Mouse (Mus musculus) limb, embryonic 10.5 days (tissue): Measurements from ENCODE around the gene Plekhg6. TPM values are rescaled to one million over a fixed set of nuclear protein-coding genes. Genes with fewer than 3 reads are reported as not detected.
A peak's percentile ranks its signal among the peaks of the same experiment; 100 is the strongest.

Experiments
- DNase-seq: peaks from one replicate; pipeline ENCODE4 v3.0.0-alpha.2; 2017; ENCODE audit warnings: low spot score
- H3K27ac ChIP-seq: fragments of 300-500 bp; sonication (generic); 2 replicates; pipeline ENCODE4 v1.5.1; 2016; ENCODE audit warnings: mild to moderate bottlenecking
- H3K27me3 ChIP-seq: fragments of 300-500 bp; sonication (generic); 2 replicates; pipeline ENCODE4 v1.6.1; 2016; ENCODE audit warnings: low read depth, mild to moderate bottlenecking; ENCODE audit not compliant: poor library complexity, severe bottlenecking
- H3K36me3 ChIP-seq: fragments of 300-500 bp; sonication (generic); 2 replicates; pipeline ENCODE4 v1.6.1; 2016; ENCODE audit warnings: mild to moderate bottlenecking, moderate library complexity
- H3K4me1 ChIP-seq: fragments of 300-500 bp; sonication (generic); 2 replicates; pipeline ENCODE4 v1.6.1; 2016
- H3K4me3 ChIP-seq: fragments of 300-500 bp; sonication (generic); 2 replicates; pipeline ENCODE4 v1.5.1; 2016; ENCODE audit warnings: mild to moderate bottlenecking, moderate library complexity
- H3K9me3 ChIP-seq: fragments of 300-500 bp; sonication (generic); replicated peaks from 2 replicates; pipeline ENCODE4 v1.6.1; 2016; ENCODE audit warnings: mild to moderate bottlenecking
- WGBS: fragments of 180-500 bp; shearing (Covaris S2); methylation state at CpG from one replicate; pipeline ENCODE4 v1.1.7; 2016; 5-methylcytosine and 5-hydroxymethylcytosine counted together
- polyA plus RNA-seq: library from polyadenylated mRNA; unstranded; fragments of >200 nt; fragmentation: Nextera tagmentation; extraction: Ambion mirVana; gene quantifications from 2 replicates; pipeline ENCODE4 v1.2.1, GENCODE M21; 2016

Plekhg6 gene
- 0.26 and 0.33 TPM in 2 replicates for polyA plus RNA-seq

GRCm38 (mm10) chr6:125380372-125381360 lies at the start of gene Plekhg6:
Gene Plekhg6 (minus strand): TSS chr6:125380793.
- no peaks in the 10 kb centered on the region for H3K36me3 ChIP-seq
- no peaks in the 10 kb centered on the region for H3K9me3 ChIP-seq
- WGBS: 11% methylated on average over 35 of the region's 40 CpGs
- peaks cover 32% of the 10 kb centered on the region for H3K4me1 ChIP-seq
- H3K27ac ChIP-seq: 0 out of 2 replicates have a peak within 1 kb of the TSS, but pooled peaks have one; percentile 1
- no peak for DNase-seq
- H3K4me3 ChIP-seq: peak within 1 kb of the TSS; percentile 46
- H3K27me3 ChIP-seq: peaks cover 78% of the 10 kb centered on the region

GRCm38 (mm10) chr6:125429741-125430140 lies 49.1 kb upstream of the Plekhg6 start:
- Histone ChIP-seq H3K27me3 (0 out of 2 replicates have a peak, but pooled peaks cover 3% of the 10 kb centered on the region), H3K27ac (no peak overlapping the region), H3K4me3 (no peak overlapping the region), H3K36me3 (no peaks in the 10 kb centered on the region), H3K9me3 (no peaks in the 10 kb centered on the region), H3K4me1 (peaks cover 34% of the 10 kb centered on the region)
- WGBS: 93% methylated on average over 6 of the region's 6 CpGs
- DNase-seq: no peak

- Histone ChIP-seq H3K27me3 (0 out of 2 replicates have a peak, but pooled peaks cover 3% of the 10 kb centered on the region), H3K27ac (peak overlapping the region; percentile 87), H3K4me3 (peak overlapping the region; percentile 61), H3K36me3 (no peaks in the 10 kb centered on the region), H3K4me1 (peaks cover 51% of the 10 kb centered on the region), H3K9me3 (no peaks in the 10 kb centered on the region)
- 2% methylated on average over 25 of the region's 25 CpGs for WGBS
- peak; percentile 90 for DNase-seq
Observed at GRCm38 (mm10) chr6:125426383-125427360, 46.1 kb upstream of the Plekhg6 start.

GRCm38 (mm10) chr6:125425205-125426090 lies 44.9 kb upstream of the Plekhg6 start:
- WGBS: 51% methylated on average over 15 of the region's 15 CpGs
- Histone ChIP-seq H3K4me1 (peaks cover 49% of the 10 kb centered on the region), H3K4me3 (no peak overlapping the region), H3K9me3 (no peaks in the 10 kb centered on the region), H3K27me3 (0 out of 2 replicates have a peak, but pooled peaks cover 3% of the 10 kb centered on the region), H3K36me3 (no peaks in the 10 kb centered on the region), H3K27ac (no peak overlapping the region)
- no peak for DNase-seq

GRCm38 (mm10) chr6:125424156-125424555 lies 43.6 kb upstream of the Plekhg6 start:
- no peak overlapping the region for H3K27ac ChIP-seq
- H3K9me3 ChIP-seq: no peaks in the 10 kb centered on the region
- no peak overlapping the region for H3K4me3 ChIP-seq
- WGBS: 75% methylated on average over 3 of the region's 3 CpGs
- H3K4me1 ChIP-seq: peaks cover 46% of the 10 kb centered on the region
- H3K36me3 ChIP-seq: no peaks in the 10 kb centered on the region
- no peak for DNase-seq
- H3K27me3 ChIP-seq: no peaks in the 10 kb centered on the region

GRCm38 (mm10) chr6:125423507-125423906 lies 42.9 kb upstream of the Plekhg6 start:
- Histone ChIP-seq H3K27me3 (no peaks in the 10 kb centered on the region), H3K27ac (peak overlapping the region; percentile 38; the same call in 1 of the 2 replicates), H3K36me3 (no peaks in the 10 kb centered on the region), H3K4me1 (peaks cover 46% of the 10 kb centered on the region), H3K4me3 (no peak overlapping the region), H3K9me3 (no peaks in the 10 kb centered on the region)
- no peak for DNase-seq
- WGBS: 54% methylated on average over 13 of the region's 13 CpGs

- Histone ChIP-seq H3K27ac (peak overlapping the region; percentile 51; the same call in 1 of the 2 replicates), H3K9me3 (no peaks in the 10 kb centered on the region), H3K4me1 (peaks cover 46% of the 10 kb centered on the region), H3K4me3 (peak overlapping the region; percentile 35; the same call in 1 of the 2 replicates), H3K27me3 (peaks cover 2% of the 10 kb centered on the region), H3K36me3 (no peaks in the 10 kb centered on the region)
- WGBS: 61% methylated on average over 3 of the region's 3 CpGs
- DNase-seq: no peak
Observed at GRCm38 (mm10) chr6:125423099-125423498, 42.5 kb upstream of the Plekhg6 start.

GRCm38 (mm10) chr6:125422051-125422822 lies 41.6 kb upstream of the Plekhg6 start:
- Histone ChIP-seq H3K36me3 (no peaks in the 10 kb centered on the region), H3K4me3 (peak overlapping the region; percentile 35), H3K27ac (peak overlapping the region; percentile 51), H3K4me1 (peaks cover 39% of the 10 kb centered on the region), H3K9me3 (no peaks in the 10 kb centered on the region), H3K27me3 (peaks cover 8% of the 10 kb centered on the region)
- DNase-seq: peak; percentile 85
- 28% methylated on average over 18 of the region's 20 CpGs for WGBS

GRCm38 (mm10) chr6:125420458-125421063 lies 40.0 kb upstream of the Plekhg6 start:
- Histone ChIP-seq H3K4me1 (peaks cover 27% of the 10 kb centered on the region), H3K4me3 (no peak overlapping the region), H3K36me3 (no peaks in the 10 kb centered on the region), H3K27me3 (peaks cover 8% of the 10 kb centered on the region), H3K27ac (no peak overlapping the region), H3K9me3 (no peaks in the 10 kb centered on the region)
- no peak for DNase-seq
- 69% methylated on average over 16 of the region's 16 CpGs for WGBS

- 17% methylated on average over 9 of the region's 9 CpGs for WGBS
- Histone ChIP-seq H3K27ac (no peak overlapping the region), H3K27me3 (peaks cover 8% of the 10 kb centered on the region), H3K36me3 (no peaks in the 10 kb centered on the region), H3K4me1 (peaks cover 21% of the 10 kb centered on the region), H3K9me3 (no peaks in the 10 kb centered on the region), H3K4me3 (no peak overlapping the region)
- peak; percentile 89 for DNase-seq
Observed at GRCm38 (mm10) chr6:125418744-125419143, 38.2 kb upstream of the Plekhg6 start.

- Histone ChIP-seq H3K4me3 (no peak overlapping the region), H3K4me1 (0 out of 2 replicates have a peak, but pooled peaks cover 6% of the 10 kb centered on the region), H3K27me3 (peaks cover 8% of the 10 kb centered on the region), H3K9me3 (no peaks in the 10 kb centered on the region), H3K27ac (no peak overlapping the region), H3K36me3 (no peaks in the 10 kb centered on the region)
- WGBS: 84% methylated on average over 9 of the region's 9 CpGs
- DNase-seq: no peak
Observed at GRCm38 (mm10) chr6:125413326-125413725, 32.7 kb upstream of the Plekhg6 start.
